Mouse (Mus musculus): ENCODE results near the gene Ggnbp2. TPM values are rescaled to one million over a fixed set of nuclear protein-coding genes. Genes with fewer than 3 reads are reported as not detected.

Gene Ggnbp2
- polyA plus RNA-seq, 1 experiment from 2014 or later: 78.0 TPM

GRCm38 (mm10) chr11:84908480-84908879, 37.9 kb upstream of the Ggnbp2 start:
- ATAC-seq (replicated peaks; ENCODE audit: low FRiP score) (no peak), DNase-seq (ENCODE audit: low spot score) (no peak)
- Histone ChIP-seq H3K4me3 (ENCODE audit: low read depth, low read length) (no peak overlapping the region), H3K9me3 (ENCODE audit: control insufficient read depth, low read length) (no peaks in the 10 kb centered on the region), H3K9ac (ENCODE audit: low read depth, low read length) (no peak overlapping the region), H3K27me3 (replicated peaks; ENCODE audit: control insufficient read depth, insufficient read depth, low read length) (no peaks in the 10 kb centered on the region), H3K4me2 (no peak overlapping the region), H3K27ac (ENCODE audit: low read depth, low read length) (no peak overlapping the region), H3K4me1 (replicated peaks; ENCODE audit: control insufficient read depth, insufficient read depth, low read length) (no peaks in the 10 kb centered on the region), H3K36me3 (ENCODE audit: control insufficient read depth, insufficient read depth, low read length) (peaks cover 46% of the 10 kb centered on the region)
- 92% methylated on average over 6 of the region's 6 CpGs for WGBS

- H3K9me3 ChIP-seq (ENCODE audit: control insufficient read depth, low read length): no peaks in the 10 kb centered on the region
- no peak for ATAC-seq (replicated peaks; ENCODE audit: low FRiP score)
These were observed 36.5 kb upstream of the Ggnbp2 start for GRCm38 (mm10) chr11:84907081-84907480.

GRCm38 (mm10) chr11:84904597-84905144, 34.1 kb upstream of the Ggnbp2 start:
- no peak for ATAC-seq (replicated peaks; ENCODE audit: low FRiP score)
- no peak overlapping the region for H3K4me3 ChIP-seq (ENCODE audit: low read depth, low read length)
- H3K4me1 ChIP-seq (replicated peaks; ENCODE audit: control insufficient read depth, insufficient read depth, low read length): no peaks in the 10 kb centered on the region
- peaks cover 58% of the 10 kb centered on the region for H3K36me3 ChIP-seq (ENCODE audit: control insufficient read depth, insufficient read depth, low read length)
- no peak overlapping the region for H3K27ac ChIP-seq (ENCODE audit: low read depth, low read length)
- DNase-seq (ENCODE audit: low spot score): no peak
- no peaks in the 10 kb centered on the region for H3K9me3 ChIP-seq (ENCODE audit: control insufficient read depth, low read length)
- no peaks in the 10 kb centered on the region for H3K27me3 ChIP-seq (replicated peaks; ENCODE audit: control insufficient read depth, insufficient read depth, low read length)
- H3K4me2 ChIP-seq: no peak overlapping the region
- H3K9ac ChIP-seq (ENCODE audit: low read depth, low read length): no peak overlapping the region
- 82% methylated on average over 9 of the region's 9 CpGs for WGBS

More at GRCm38 (mm10) chr11:84907081-84907480, 36.5 kb upstream of the Ggnbp2 start:
- Histone ChIP-seq H3K36me3 (ENCODE audit: control insufficient read depth, insufficient read depth, low read length) (peaks cover 52% of the 10 kb centered on the region), H3K4me1 (replicated peaks; ENCODE audit: control insufficient read depth, insufficient read depth, low read length) (no peaks in the 10 kb centered on the region), H3K9ac (ENCODE audit: low read depth, low read length) (no peak overlapping the region), H3K27ac (ENCODE audit: low read depth, low read length) (no peak overlapping the region), H3K4me2 (no peak overlapping the region), H3K27me3 (replicated peaks; ENCODE audit: control insufficient read depth, insufficient read depth, low read length) (no peaks in the 10 kb centered on the region), H3K4me3 (ENCODE audit: low read depth, low read length) (no peak overlapping the region)
- WGBS: 90% methylated on average over 3 of the region's 3 CpGs
- DNase-seq (ENCODE audit: low spot score): no peak

GRCm38 (mm10) chr11:84893113-84893512, 22.5 kb upstream of the Ggnbp2 start:
- no peak overlapping the region for H3K4me2 ChIP-seq
- peaks cover 31% of the 10 kb centered on the region for H3K36me3 ChIP-seq (ENCODE audit: control insufficient read depth, insufficient read depth, low read length)
- 92% methylated on average over 13 of the region's 15 CpGs for WGBS
- no peak overlapping the region for H3K4me3 ChIP-seq (ENCODE audit: low read depth, low read length)
- ATAC-seq (replicated peaks; ENCODE audit: low FRiP score) (no peak), DNase-seq (ENCODE audit: low spot score) (no peak)
- no peaks in the 10 kb centered on the region for H3K9me3 ChIP-seq (ENCODE audit: control insufficient read depth, low read length)
- no peaks in the 10 kb centered on the region for H3K27me3 ChIP-seq (replicated peaks; ENCODE audit: control insufficient read depth, insufficient read depth, low read length)
- no peak overlapping the region for H3K27ac ChIP-seq (ENCODE audit: low read depth, low read length)
- H3K4me1 ChIP-seq (replicated peaks; ENCODE audit: control insufficient read depth, insufficient read depth, low read length): no peaks in the 10 kb centered on the region
- H3K9ac ChIP-seq (ENCODE audit: low read depth, low read length): no peak overlapping the region

GRCm38 (mm10) chr11:84891705-84892104, 21.1 kb upstream of the Ggnbp2 start:
- H3K4me3 ChIP-seq (ENCODE audit: low read depth, low read length): no peak overlapping the region
- 87% methylated on average over 7 of the region's 7 CpGs for WGBS
- ATAC-seq (replicated peaks; ENCODE audit: low FRiP score) (no peak), DNase-seq (ENCODE audit: low spot score) (no peak)
- H3K9ac ChIP-seq (ENCODE audit: low read depth, low read length): no peak overlapping the region
- no peaks in the 10 kb centered on the region for H3K9me3 ChIP-seq (ENCODE audit: control insufficient read depth, low read length)
- H3K27ac ChIP-seq (ENCODE audit: low read depth, low read length): no peak overlapping the region
- no peaks in the 10 kb centered on the region for H3K27me3 ChIP-seq (replicated peaks; ENCODE audit: control insufficient read depth, insufficient read depth, low read length)
- H3K4me1 ChIP-seq (replicated peaks; ENCODE audit: control insufficient read depth, insufficient read depth, low read length): no peaks in the 10 kb centered on the region
- H3K4me2 ChIP-seq: no peak overlapping the region
- H3K36me3 ChIP-seq (ENCODE audit: control insufficient read depth, insufficient read depth, low read length): peaks cover 35% of the 10 kb centered on the region

- ATAC-seq (replicated peaks; ENCODE audit: low FRiP score): no peak
These were observed 18.9 kb upstream of the Ggnbp2 start for GRCm38 (mm10) chr11:84889492-84889891.

GRCm38 (mm10) chr11:84888025-84888424, 17.4 kb upstream of the Ggnbp2 start:
- no peak overlapping the region for H3K9ac ChIP-seq (ENCODE audit: low read depth, low read length)
- no peak for ATAC-seq (replicated peaks; ENCODE audit: low FRiP score)
- H3K4me1 ChIP-seq (replicated peaks; ENCODE audit: control insufficient read depth, insufficient read depth, low read length): no peaks in the 10 kb centered on the region
- no peak overlapping the region for H3K4me2 ChIP-seq
- H3K9me3 ChIP-seq (ENCODE audit: control insufficient read depth, low read length): no peaks in the 10 kb centered on the region
- no peak overlapping the region for H3K27ac ChIP-seq (ENCODE audit: low read depth, low read length)
- no peak overlapping the region for H3K4me3 ChIP-seq (ENCODE audit: low read depth, low read length)
- WGBS: 96% methylated on average over 8 of the region's 8 CpGs
- H3K27me3 ChIP-seq (replicated peaks; ENCODE audit: control insufficient read depth, insufficient read depth, low read length): no peaks in the 10 kb centered on the region
- H3K36me3 ChIP-seq (ENCODE audit: control insufficient read depth, insufficient read depth, low read length): peaks cover 35% of the 10 kb centered on the region
- DNase-seq (ENCODE audit: low spot score): no peak

More at GRCm38 (mm10) chr11:84889492-84889891, 18.9 kb upstream of the Ggnbp2 start:
- WGBS: 82% methylated on average over 2 of the region's 2 CpGs
- Histone ChIP-seq H3K36me3 (ENCODE audit: control insufficient read depth, insufficient read depth, low read length) (peaks cover 28% of the 10 kb centered on the region), H3K9ac (ENCODE audit: low read depth, low read length) (no peak overlapping the region), H3K4me2 (no peak overlapping the region), H3K9me3 (ENCODE audit: control insufficient read depth, low read length) (no peaks in the 10 kb centered on the region), H3K4me1 (replicated peaks; ENCODE audit: control insufficient read depth, insufficient read depth, low read length) (no peaks in the 10 kb centered on the region), H3K4me3 (ENCODE audit: low read depth, low read length) (no peak overlapping the region), H3K27ac (ENCODE audit: low read depth, low read length) (no peak overlapping the region), H3K27me3 (replicated peaks; ENCODE audit: control insufficient read depth, insufficient read depth, low read length) (no peaks in the 10 kb centered on the region)
- no peak for DNase-seq (ENCODE audit: low spot score)

GRCm38 (mm10) chr11:84886767-84887511, 16.3 kb upstream of the Ggnbp2 start:
- Histone ChIP-seq H3K27ac (ENCODE audit: low read depth, low read length) (no peak overlapping the region), H3K4me1 (replicated peaks; ENCODE audit: control insufficient read depth, insufficient read depth, low read length) (no peaks in the 10 kb centered on the region), H3K9me3 (ENCODE audit: control insufficient read depth, low read length) (no peaks in the 10 kb centered on the region), H3K36me3 (ENCODE audit: control insufficient read depth, insufficient read depth, low read length) (peaks cover 32% of the 10 kb centered on the region), H3K4me3 (ENCODE audit: low read depth, low read length) (no peak overlapping the region), H3K9ac (ENCODE audit: low read depth, low read length) (no peak overlapping the region), H3K4me2 (no peak overlapping the region), H3K27me3 (replicated peaks; ENCODE audit: control insufficient read depth, insufficient read depth, low read length) (no peaks in the 10 kb centered on the region)
- DNase-seq (ENCODE audit: low spot score) (no peak), ATAC-seq (replicated peaks; ENCODE audit: low FRiP score) (no peak)
- WGBS: 90% methylated on average over 11 of the region's 11 CpGs

- DNase-seq (ENCODE audit: low spot score) (no peak), ATAC-seq (replicated peaks; ENCODE audit: low FRiP score) (no peak)
- 88% methylated on average over 5 of the region's 5 CpGs for WGBS
- Histone ChIP-seq H3K4me3 (ENCODE audit: low read depth, low read length) (no peak overlapping the region), H3K36me3 (ENCODE audit: control insufficient read depth, insufficient read depth, low read length) (peaks cover 29% of the 10 kb centered on the region), H3K27ac (ENCODE audit: low read depth, low read length) (no peak overlapping the region), H3K27me3 (replicated peaks; ENCODE audit: control insufficient read depth, insufficient read depth, low read length) (no peaks in the 10 kb centered on the region), H3K9me3 (ENCODE audit: control insufficient read depth, low read length) (no peaks in the 10 kb centered on the region), H3K9ac (ENCODE audit: low read depth, low read length) (no peak overlapping the region), H3K4me1 (replicated peaks; ENCODE audit: control insufficient read depth, insufficient read depth, low read length) (peaks cover 5% of the 10 kb centered on the region; the same call in 1 of the 2 replicates), H3K4me2 (no peak overlapping the region)
These were observed 15.6 kb upstream of the Ggnbp2 start for GRCm38 (mm10) chr11:84886236-84886635.

Data from liver, embryonic 11.5 days (tissue).